Mouse (Mus musculus) embryonic facial prominence, embryonic 14.5 days (tissue): ENCODE results near the gene Donson. TPM values are rescaled to one million over a fixed set of nuclear protein-coding genes. Genes with fewer than 3 reads are reported as not detected.

Source experiments
- ATAC-seq: fragments of 200-750 bp; cut with Nextera tagmentation; 2 replicates; pipeline ENCODE4 v1.8.0; 2017; ENCODE audit warnings: low read depth, moderate number of reproducible peaks, moderate TSS enrichment
- DNase-seq: peaks from one replicate; pipeline ENCODE4 v3.0.0-alpha.2; 2015; ENCODE audit warnings: low spot score
- H3K27ac ChIP-seq: fragments of 300-500 bp; sonication (generic); replicated peaks from 2 replicates; pipeline ENCODE4 v1.5.1; 2014; ENCODE audit warnings: low read depth, mild to moderate bottlenecking, low read length, moderate library complexity
- H3K27me3 ChIP-seq: fragments of 300-500 bp; sonication (generic); replicated peaks from 2 replicates; pipeline ENCODE4 v1.6.1; 2014; ENCODE audit warnings: low read length; ENCODE audit not compliant: control insufficient read depth, insufficient read depth
- H3K36me3 ChIP-seq: fragments of 300-500 bp; sonication (generic); 2 replicates; pipeline ENCODE4 v1.6.1; 2014; ENCODE audit warnings: low read length, mixed read lengths; ENCODE audit not compliant: control insufficient read depth, insufficient read depth
- H3K4me1 ChIP-seq: fragments of 300-500 bp; sonication (generic); 2 replicates; pipeline ENCODE4 v1.6.1; 2014; ENCODE audit warnings: antibody characterized with exemption, low read length; ENCODE audit not compliant: control insufficient read depth, insufficient read depth
- H3K4me2 ChIP-seq: fragments of 300-500 bp; sonication (generic); 2 replicates; pipeline ENCODE4 v1.6.1; 2014; ENCODE audit warnings: low read depth, mild to moderate bottlenecking, low read length, moderate library complexity, mixed read lengths
- H3K4me3 ChIP-seq: fragments of 300-500 bp; sonication (generic); 2 replicates; pipeline ENCODE4 v1.5.1; 2014; ENCODE audit warnings: low read depth, mild to moderate bottlenecking, low read length
- H3K9ac ChIP-seq: fragments of 300-500 bp; sonication (generic); 2 replicates; pipeline ENCODE4 v1.6.1; 2014; ENCODE audit warnings: low read depth, mild to moderate bottlenecking, low read length, moderate library complexity, mixed read lengths
- H3K9me3 ChIP-seq: fragments of 300-500 bp; sonication (generic); 2 replicates; pipeline ENCODE4 v1.6.1; 2016; ENCODE audit warnings: low read length; ENCODE audit not compliant: control insufficient read depth
- WGBS: fragments of 180-500 bp; shearing (Covaris S2); extraction: QIAGEN DNeasy Blood & Tissue Kit; methylation state at CpG from one replicate; pipeline ENCODE4 v1.1.7; 2014; 5-methylcytosine and 5-hydroxymethylcytosine counted together
- polyA plus RNA-seq: library from polyadenylated mRNA; unstranded; fragments of >200 nt; fragmentation: Nextera tagmentation; extraction: Ambion mirVana; gene quantifications from 2 replicates; pipeline ENCODE4 v1.2.1, GENCODE M21; 2014

The Donson gene
- polyA plus RNA-seq: 17.8 and 21.7 TPM in 2 replicates

DNA sequence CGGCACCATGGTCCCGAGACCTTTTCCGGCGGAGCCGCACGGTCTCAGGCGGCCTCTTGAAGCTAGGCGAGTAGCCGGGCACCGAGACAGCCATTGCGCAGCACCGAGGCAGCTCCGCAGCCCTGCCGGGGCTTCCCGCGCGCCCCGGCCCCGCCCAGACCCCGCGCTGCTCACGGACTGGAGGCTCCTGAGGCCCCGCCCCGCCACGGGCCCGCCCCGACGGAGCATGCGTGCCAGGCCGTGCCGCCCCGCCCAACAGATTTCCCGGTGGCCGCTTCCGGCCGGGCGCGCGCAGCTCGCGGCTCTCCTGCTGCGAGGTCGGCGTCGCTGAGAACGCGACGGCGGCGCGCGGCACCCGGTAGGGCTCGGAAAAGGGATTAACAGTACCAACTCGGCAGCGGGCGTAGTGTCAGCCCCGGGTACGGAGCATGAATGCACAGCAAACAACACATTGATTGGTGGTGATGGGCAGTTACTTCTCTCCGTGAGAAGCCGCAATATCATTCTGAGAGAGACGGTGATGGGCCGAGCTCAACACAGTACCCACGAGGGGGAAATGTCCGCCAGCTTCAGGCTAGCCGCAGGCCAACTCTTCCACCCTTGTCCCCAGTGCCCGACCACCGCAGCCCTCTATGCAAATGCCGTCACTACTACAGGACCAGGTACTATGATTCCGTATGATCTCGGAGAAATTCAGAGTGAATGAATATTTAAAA, at the start of gene Donson:
Gene Donson (minus strand): TSS at position 152 of the 716 bp plus-strand sequence.
- peak within 1 kb of the TSS; percentile 93 for H3K4me3 ChIP-seq
- peaks cover 7% of the 10 kb centered on the region for H3K4me1 ChIP-seq
- peaks cover 25% of the 10 kb centered on the region for H3K36me3 ChIP-seq
- under 1% methylated on average over 43 of the region's 71 CpGs for WGBS
- peak within 1 kb of the TSS; percentile 82 for H3K27ac ChIP-seq
- DNase-seq (peak; percentile 96), ATAC-seq (peak; percentile 99)
- H3K27me3 ChIP-seq: no peaks in the 10 kb centered on the region
- H3K9ac ChIP-seq: peak within 1 kb of the TSS; percentile 92
- H3K9me3 ChIP-seq: no peaks in the 10 kb centered on the region
- H3K4me2 ChIP-seq: peak within 1 kb of the TSS; percentile 86

DNA sequence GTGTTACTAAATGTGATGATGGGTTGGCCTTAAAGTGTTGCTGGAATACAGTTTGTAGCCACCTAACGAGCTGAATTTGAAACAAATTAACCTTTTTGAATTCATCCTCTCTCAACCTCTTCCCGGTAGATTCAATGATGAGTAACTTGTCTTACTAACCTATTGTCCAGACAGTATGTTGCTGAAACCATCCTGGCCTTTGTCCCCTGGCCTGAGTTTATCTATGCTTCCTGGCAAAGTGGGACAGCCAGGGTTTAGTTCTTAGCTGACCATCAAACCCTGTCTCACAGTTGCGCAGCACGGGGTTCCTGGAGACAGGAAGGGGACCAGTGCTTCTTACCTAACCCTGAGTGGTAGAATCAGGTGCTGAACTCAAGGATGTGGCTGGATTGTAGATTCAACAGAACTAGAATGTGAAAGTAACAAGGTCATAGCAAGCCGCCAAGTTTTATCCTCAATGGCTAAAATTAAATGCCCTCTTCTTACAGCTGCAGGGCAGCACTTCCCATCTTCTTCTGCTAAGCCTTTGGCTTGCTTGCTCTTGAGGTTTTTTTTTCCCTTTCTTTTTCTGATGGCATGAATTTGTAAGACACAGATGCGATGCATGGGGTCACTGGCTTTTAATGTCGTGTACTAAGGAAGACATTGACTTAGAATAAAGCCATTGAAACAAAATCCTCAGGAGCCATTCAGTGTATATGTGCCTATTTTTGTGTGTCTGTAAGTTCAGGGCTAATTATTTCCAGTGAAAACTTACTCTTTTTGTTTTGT, 47.7 kb upstream of the Donson start:
- Histone ChIP-seq H3K9me3 (no peaks in the 10 kb centered on the region), H3K4me3 (no peak overlapping the region), H3K4me2 (no peak overlapping the region), H3K27me3 (no peaks in the 10 kb centered on the region), H3K9ac (no peak overlapping the region), H3K4me1 (peaks cover 9% of the 10 kb centered on the region; the same call in 1 of the 2 replicates), H3K36me3 (0 out of 2 replicates have a peak, but pooled peaks cover 2% of the 10 kb centered on the region), H3K27ac (no peak overlapping the region)
- WGBS: 76% methylated on average over 7 of the region's 7 CpGs
- ATAC-seq (no peak), DNase-seq (no peak)

DNA sequence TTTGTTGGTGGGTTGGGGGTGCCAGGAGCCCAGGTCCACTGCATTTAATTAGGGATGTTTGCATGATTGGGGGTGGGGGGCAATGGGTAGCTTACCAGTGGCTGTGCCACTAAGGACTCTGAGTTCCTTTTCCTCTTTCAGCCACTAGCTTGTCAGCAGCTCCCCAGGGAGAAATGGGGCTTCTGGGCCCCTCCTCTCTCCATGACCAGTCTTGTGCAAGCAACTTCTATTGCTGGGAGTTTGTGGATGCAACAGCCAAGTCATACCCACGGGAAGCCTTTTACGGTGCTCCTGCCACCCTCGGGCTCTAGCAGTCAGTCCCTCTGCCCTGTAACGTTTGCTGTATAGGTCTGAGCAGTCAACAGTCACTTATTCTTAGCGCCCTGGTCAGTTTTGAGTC, 46.2 kb upstream of the Donson start:
- Histone ChIP-seq H3K4me1 (peaks cover 8% of the 10 kb centered on the region; the same call in 1 of the 2 replicates), H3K4me2 (no peak overlapping the region), H3K27me3 (no peaks in the 10 kb centered on the region), H3K27ac (no peak overlapping the region), H3K9ac (no peak overlapping the region), H3K36me3 (no peaks in the 10 kb centered on the region), H3K9me3 (no peaks in the 10 kb centered on the region), H3K4me3 (no peak overlapping the region)
- DNase-seq (no peak), ATAC-seq (no peak)
- 74% methylated on average over 5 of the region's 5 CpGs for WGBS

DNA sequence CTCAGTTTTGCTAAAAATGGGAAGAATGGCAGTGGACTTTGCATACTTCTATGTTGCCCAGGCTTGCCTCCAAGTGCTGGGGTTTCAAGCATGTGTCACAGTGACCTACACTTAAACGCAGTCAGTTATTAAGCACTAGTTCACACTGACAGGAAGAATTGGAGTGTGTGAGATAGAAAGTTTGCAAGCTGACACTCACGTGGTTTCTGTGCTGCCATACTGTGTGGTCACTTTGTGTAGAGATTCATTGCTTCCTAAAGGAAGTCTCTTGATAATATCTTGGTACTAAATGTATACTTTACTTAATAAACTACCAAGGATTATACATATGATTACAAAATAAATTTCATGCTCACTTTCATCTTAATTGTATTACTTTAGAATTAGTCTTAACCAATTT, 44.2 kb upstream of the Donson start:
- Histone ChIP-seq H3K4me3 (no peak overlapping the region), H3K9me3 (no peaks in the 10 kb centered on the region), H3K4me2 (no peak overlapping the region), H3K9ac (no peak overlapping the region), H3K36me3 (no peaks in the 10 kb centered on the region), H3K4me1 (peaks cover 8% of the 10 kb centered on the region; the same call in 1 of the 2 replicates), H3K27me3 (no peaks in the 10 kb centered on the region), H3K27ac (no peak overlapping the region)
- DNase-seq (no peak), ATAC-seq (no peak)
- 62% methylated on average over 2 of the region's 2 CpGs for whole genome bisulfite sequencing

DNA sequence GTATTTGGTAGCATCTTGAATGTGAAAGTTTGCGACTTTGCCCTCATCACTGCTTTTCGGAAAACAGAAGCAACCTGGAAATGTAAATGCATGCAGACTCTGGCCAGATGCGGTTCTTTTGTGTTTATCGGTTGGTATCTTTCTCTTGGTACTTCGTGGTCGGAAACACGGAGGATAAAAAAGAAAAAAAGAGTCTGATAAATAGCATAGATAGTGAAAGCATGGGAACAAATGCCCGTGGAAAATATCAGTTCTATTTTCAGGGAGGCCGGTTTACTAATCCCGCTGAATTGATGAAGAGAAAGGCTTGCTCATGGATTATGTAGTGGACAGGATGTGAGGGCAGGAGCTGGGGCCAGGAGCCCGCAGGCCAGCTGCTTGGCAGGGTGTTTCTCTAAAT, 41.9 kb upstream of the Donson start:
- Histone ChIP-seq H3K4me1 (peaks cover 14% of the 10 kb centered on the region), H3K4me3 (peak overlapping the region; percentile 85), H3K27ac (peak overlapping the region; percentile 87), H3K4me2 (peak overlapping the region; percentile 80), H3K36me3 (no peaks in the 10 kb centered on the region), H3K27me3 (no peaks in the 10 kb centered on the region), H3K9me3 (no peaks in the 10 kb centered on the region), H3K9ac (peak overlapping the region; percentile 94)
- ATAC-seq (no peak), DNase-seq (no peak)
- WGBS: under 1% methylated on average over 11 of the region's 11 CpGs

DNA sequence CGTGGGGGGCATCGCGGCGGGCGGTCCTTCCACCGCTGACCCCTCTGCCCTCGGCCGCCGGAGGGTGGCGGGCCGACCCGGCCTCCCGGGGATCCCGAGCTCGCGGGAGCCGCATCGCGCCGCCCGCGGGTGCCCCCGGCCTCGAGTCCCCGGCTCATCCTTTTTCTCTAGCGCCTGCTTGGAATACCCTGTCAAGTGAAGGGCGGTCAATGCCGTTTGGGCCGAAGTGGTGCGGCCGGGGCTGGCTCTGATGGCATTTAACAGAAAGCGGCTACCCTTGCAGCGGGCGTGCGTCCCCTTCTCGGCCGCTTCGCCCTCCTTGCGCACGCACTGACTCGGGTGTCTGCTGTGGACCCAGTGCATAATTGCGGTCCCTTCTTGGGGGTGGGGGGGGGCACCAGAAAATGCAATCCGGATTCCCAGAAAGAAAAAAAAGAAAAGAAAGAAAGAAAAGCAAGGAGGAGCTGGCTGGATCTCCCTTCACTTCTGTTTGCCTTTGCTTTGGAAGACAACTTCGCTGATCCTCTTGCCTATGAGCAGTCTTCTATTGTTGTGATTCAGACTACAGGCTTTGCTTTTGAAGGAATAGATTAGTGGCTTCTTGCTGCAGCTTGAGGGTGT, 41.4 kb upstream of the Donson start:
- ATAC-seq: no peak

DNA sequence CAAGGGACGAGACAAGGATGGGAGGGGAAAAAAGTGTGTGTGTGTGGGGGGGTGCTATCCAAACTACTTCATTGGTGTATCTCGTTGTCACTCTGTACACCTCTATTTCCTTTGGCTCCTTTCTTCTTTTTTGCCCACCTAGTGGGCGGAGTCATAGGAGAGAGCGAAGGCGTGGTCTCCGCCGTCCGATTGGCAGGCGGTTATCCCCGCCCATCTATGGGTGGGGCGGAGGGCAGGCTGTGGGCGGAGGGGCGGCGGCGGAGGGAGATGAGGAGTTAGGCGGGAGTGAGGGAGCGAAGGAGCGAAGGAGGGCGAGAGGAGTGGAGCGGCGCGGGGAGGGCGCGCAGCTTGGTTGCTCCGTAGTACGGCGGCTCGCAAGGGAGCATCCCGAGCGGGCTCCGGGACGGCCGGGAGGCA, 40.5 kb upstream of the Donson start, which contains the start of gene Itsn1:
Gene Itsn1 (plus strand): TSS at position 216 of the 417 bp plus-strand sequence.
- Histone ChIP-seq H3K36me3 (0 out of 2 replicates have a peak, but pooled peaks cover 7% of the 10 kb centered on the region), H3K9ac (peak within 1 kb of the TSS; percentile 94), H3K4me1 (peaks cover 14% of the 10 kb centered on the region), H3K4me3 (peak within 1 kb of the TSS; percentile 85), H3K27ac (peak within 1 kb of the TSS; percentile 93), H3K27me3 (no peaks in the 10 kb centered on the region), H3K9me3 (no peaks in the 10 kb centered on the region), H3K4me2 (peak within 1 kb of the TSS; percentile 80)
- DNase-seq (peak; percentile 99), ATAC-seq (peak; percentile 95)
- WGBS: under 1% methylated on average over 27 of the region's 33 CpGs

More for the DNA sequence above, 41.4 kb upstream of the Donson start:
- Histone ChIP-seq H3K9ac (peak overlapping the region; percentile 94), H3K9me3 (no peaks in the 10 kb centered on the region), H3K4me1 (peaks cover 14% of the 10 kb centered on the region), H3K4me3 (peak overlapping the region; percentile 85), H3K27ac (peak overlapping the region; percentile 87), H3K36me3 (0 out of 2 replicates have a peak, but pooled peaks cover 3% of the 10 kb centered on the region), H3K27me3 (no peaks in the 10 kb centered on the region), H3K4me2 (peak overlapping the region; percentile 80)
- WGBS: 1% methylated on average over 17 of the region's 44 CpGs
- DNase-seq: peak; percentile 50
